Mouse (Mus musculus): ENCODE data around the gene Hist1h2ao.
"Not testable (repeated sequence)": the region's sequence is repeated elsewhere in the genome, so short reads cannot be mapped to it uniquely, and the experiment has no call there.

Gene Hist1h2ao

GRCm38 (mm10) chr13:21810073-21810472 is at the start of gene Hist1h2ao, which contains the start of gene Hist1h2bq:
TSS of gene Hist1h2ao (plus strand) at chr13:21810465.
TSS of gene Hist1h2bq (minus strand) at chr13:21810197.
- DNase-seq, result not testable (repeated sequence)

DNA sequence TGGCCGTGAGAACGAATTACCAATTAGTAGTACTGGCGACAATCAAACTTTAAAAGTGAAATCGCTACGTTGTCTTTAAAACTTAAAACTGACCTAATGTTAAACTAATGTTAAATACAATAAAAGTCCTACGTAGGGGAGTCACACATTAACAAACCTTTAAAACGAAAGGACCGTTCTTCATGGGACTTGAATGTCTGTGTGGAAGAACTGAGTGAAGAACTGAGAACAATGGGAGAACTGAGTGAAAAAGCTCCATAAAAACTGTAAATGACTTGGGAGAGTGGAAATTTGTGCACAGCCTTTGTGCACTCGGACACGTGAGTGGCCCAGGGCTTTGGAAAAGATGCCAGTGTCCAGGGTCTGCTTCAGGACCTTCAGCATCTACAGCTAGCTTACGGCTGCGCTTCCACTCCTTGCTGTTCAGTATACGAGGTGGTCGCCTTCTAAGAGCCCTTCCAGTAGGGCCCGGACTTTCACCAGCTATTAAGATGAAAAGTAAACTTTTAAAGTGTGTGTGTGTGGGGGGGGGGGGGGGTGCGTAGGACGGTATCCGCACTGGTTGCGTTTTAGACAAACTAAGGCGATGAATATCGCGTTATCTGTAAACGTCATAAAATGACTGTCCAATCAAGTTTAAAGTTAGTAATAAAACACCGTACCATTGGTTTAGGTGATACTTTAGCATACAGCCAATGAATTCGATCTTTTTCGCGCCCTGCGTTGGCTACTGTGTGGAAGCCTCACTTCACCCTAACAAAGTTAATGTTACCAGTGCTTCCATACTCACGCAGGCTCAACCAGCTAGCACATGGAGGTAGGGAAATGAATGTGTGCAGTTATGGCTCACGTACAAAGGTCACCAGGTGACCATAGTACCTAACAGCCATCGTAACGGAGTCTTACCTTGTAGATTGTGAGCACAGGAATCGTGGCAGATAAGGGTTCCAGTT is 31.2 kb upstream of the Hist1h2ao start:
- peak; percentile 52 to 68 for DNase-seq

- DNase-seq, result peak; percentile 74 to 75
Observed at GRCm38 (mm10) chr13:21779767-21780731, 30.2 kb upstream of the Hist1h2ao start, which contains the start of gene Hist1h1b. TSS of gene Hist1h1b (minus strand) at chr13:21780625.

GRCm38 (mm10) chr13:21781021-21781555 is 29.2 kb upstream of the Hist1h2ao start:
- DNase-seq, result no peak

GRCm38 (mm10) chr13:21781639-21782038 is 28.6 kb upstream of the Hist1h2ao start:
- DNase-seq, result no peak

- DNase-seq, result peak; percentile 12 to 21
Observed at GRCm38 (mm10) chr13:21782361-21783254, 27.7 kb upstream of the Hist1h2ao start.

GRCm38 (mm10) chr13:21783255-21783617 is 27.0 kb upstream of the Hist1h2ao start, which contains the start of gene Hist1h3i:
TSS of gene Hist1h3i (minus strand) at chr13:21783370.
- DNase-seq, result peak; percentile 41 to 66

GRCm38 (mm10) chr13:21783734-21784161 is 26.5 kb upstream of the Hist1h2ao start:
- no peak for DNase-seq

GRCm38 (mm10) chr13:21784311-21784710 is 26.0 kb upstream of the Hist1h2ao start:
- DNase-seq, result no peak

GRCm38 (mm10) chr13:21786189-21786898 is 23.9 kb upstream of the Hist1h2ao start:
- no peak for DNase-seq

GRCm38 (mm10) chr13:21786899-21787629 is 23.2 kb upstream of the Hist1h2ao start, which contains the start of the genes Hist1h2an and Hist1h2bp:
TSS of gene Hist1h2an (minus strand) at chr13:21787218.
TSS of gene Hist1h2bp (plus strand) at chr13:21787461.
- peak; percentile 78 to 90 for DNase-seq

DNA sequence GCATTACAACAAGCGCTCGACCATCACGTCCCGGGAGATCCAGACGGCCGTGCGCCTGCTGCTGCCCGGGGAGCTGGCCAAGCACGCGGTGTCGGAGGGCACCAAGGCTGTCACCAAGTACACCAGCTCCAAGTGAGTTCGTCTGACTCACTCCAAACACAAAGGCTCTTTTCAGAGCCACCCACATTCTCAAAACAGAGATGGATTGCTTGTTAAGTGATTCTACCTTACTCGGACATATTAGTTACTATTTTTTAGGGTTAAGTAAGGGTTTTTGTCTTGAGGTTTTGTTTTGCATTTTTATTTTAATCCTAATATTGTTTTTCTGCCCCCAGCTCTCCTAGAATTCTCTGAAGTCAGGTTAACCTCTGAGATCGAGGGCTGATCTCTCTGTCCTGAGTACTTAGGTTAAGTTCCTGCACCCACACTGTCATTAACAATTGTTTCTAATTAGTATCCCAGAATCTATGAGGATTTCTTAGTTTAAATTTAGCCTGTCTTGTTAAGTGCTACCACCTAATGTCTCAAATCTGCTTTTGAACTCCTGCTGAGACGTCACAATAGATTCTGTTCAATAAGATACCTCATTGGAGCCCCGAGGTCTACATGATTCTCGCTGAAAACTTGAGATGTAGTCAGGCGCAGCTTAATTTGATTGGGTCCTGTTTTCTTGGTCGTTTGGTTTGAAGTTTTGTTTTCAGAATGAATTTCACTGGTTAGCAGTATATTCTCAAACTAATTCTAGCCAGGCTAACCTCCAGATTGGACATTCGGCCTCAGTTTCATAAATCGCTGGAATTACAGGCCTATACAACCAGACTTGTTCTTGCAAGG is 22.3 kb upstream of the Hist1h2ao start:
- DNase-seq, result no peak

GRCm38 (mm10) chr13:21789925-21790324 is 20.3 kb upstream of the Hist1h2ao start:
- no peak for DNase-seq

- no peak for DNase-seq
Observed at GRCm38 (mm10) chr13:21790601-21791283, 19.5 kb upstream of the Hist1h2ao start.

- DNase-seq, result no peak
Observed at GRCm38 (mm10) chr13:21795584-21795983, 14.7 kb upstream of the Hist1h2ao start.

- DNase-seq, result not testable (repeated sequence)
Observed at GRCm38 (mm10) chr13:21797163-21797562, 13.1 kb upstream of the Hist1h2ao start.

DNA sequence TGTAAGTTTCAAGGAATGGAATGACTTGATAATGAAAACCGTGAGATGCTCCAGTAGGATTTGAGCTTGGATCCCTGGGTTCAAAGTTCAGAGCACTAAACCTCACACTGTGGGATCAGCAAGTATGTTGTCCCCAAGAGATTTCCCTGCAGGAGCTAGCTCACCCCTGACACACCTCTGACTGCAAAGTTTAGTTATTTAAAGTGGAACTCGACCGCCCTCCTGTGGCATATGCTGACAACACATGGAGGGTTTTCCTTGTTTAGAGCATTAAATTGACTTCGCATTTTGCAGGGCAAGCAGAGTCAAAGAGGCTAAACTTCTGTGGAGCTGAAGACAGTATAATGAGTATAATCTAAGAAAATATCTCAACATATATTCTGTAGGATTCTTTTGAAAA is 7.2 kb upstream of the Hist1h2ao start:
- DNase-seq, result not testable (repeated sequence)

- not testable (repeated sequence) for DNase-seq
Observed at GRCm38 (mm10) chr13:21811074-21811473, 809 bp downstream of the Hist1h2ao start.

Data from cerebellum, postnatal 36 days (tissue).